Mouse (Mus musculus) ES-E14 (cell line): Measurements from ENCODE around the gene Cars.

Experiments
- CHD2 ChIP-seq: IDR thresholded peaks from 2 replicates; pipeline ENCODE4 v1.6.1; 2014; ENCODE audit warnings: mild to moderate bottlenecking, low read depth, low read length, inconsistent platforms
- ZC3H11A ChIP-seq: IDR thresholded peaks from 2 replicates; pipeline ENCODE4 v1.6.1; 2012; ENCODE audit warnings: low read depth, mild to moderate bottlenecking, inconsistent platforms, low read length, borderline replicate concordance

GRCm38 (mm10) chr7:143631503-143631902 is 31.6 kb upstream of the Cars start:
- TF ChIP-seq CHD2 (no peak), ZC3H11A (no peak)
